Mouse (Mus musculus): ENCODE measurements around the gene Hic1.

GRCm38 (mm10) chr11:75170136-75170751 lies 925 bp upstream of the Hic1 start:
- TF ChIP-seq CTCF (IDR thresholded peaks at IDR 0.05; ENCODE audit: low read depth, low read length) (peak; percentile 70), EP300 (IDR thresholded peaks at IDR 0.05; ENCODE audit: insufficient read depth, low read depth, low read length) (no peak)
